Mouse (Mus musculus) cortical plate, adult 2 months (tissue): ENCODE measurements around the gene Adora1.

Source experiments
- CTCF ChIP-seq: fragments of 200-500 bp; IDR thresholded peaks from 2 replicates; pipeline ENCODE4 v1.5.1; 2011; ENCODE audit warnings: mild to moderate bottlenecking, control low read depth, low read length; ENCODE audit not compliant: insufficient read depth; ENCODE audit errors: extremely low read depth
- POLR2A ChIP-seq: fragments of 200-500 bp; IDR thresholded peaks from 2 replicates; pipeline ENCODE4 v1.6.1; 2011; ENCODE audit warnings: mild to moderate bottlenecking, low read length, control low read depth; ENCODE audit not compliant: insufficient read depth; ENCODE audit errors: extremely low read depth

DNA sequence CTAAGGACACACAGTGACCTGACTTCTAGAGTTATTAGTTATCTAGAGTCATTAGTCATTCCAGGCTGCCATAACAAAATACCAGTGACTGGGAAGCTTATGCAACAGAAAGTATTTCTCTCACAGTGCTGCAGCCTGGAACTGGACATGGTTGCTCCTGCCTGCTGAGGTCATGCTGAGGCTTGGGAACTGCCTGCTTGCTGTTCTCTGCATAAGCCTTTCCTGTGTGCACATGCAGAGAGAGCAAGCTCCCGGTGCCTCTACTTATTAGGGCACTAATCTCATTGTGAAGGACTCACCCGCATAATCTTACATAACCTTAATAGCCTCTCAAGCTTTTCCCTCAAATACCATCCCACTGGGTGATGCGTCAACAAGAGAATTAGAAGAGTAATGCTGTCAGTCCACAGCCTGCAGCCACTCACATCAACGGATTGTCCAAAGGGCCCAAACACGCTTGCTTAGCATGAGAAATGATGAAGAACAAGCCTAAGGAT lies 37.6 kb upstream of the Adora1 start:
- TF ChIP-seq CTCF (no peak), POLR2A (no peak)
